Mouse (Mus musculus) CH12.LX (cell line): ENCODE results near the gene Meis3.

Source experiments
- CTCF ChIP-seq, 2 experiments: IDR thresholded peaks in 1 of 2; conservative IDR thresholded peaks in 1 of 2; 2 replicates each; pipeline ENCODE4 v1.5.1; 2011 to 2012; ENCODE audit warnings: low read depth in 2 of 2, low read length in 2 of 2, improper control_type of control experiment in 1 of 2, inconsistent platforms in 1 of 2, mild to moderate bottlenecking in 1 of 2, moderate library complexity in 1 of 2
- POLR2A ChIP-seq: IDR thresholded peaks from 2 replicates; pipeline ENCODE4 v1.6.1; 2011; ENCODE audit warnings: low read depth, mild to moderate bottlenecking, improper control_type of control experiment, low read length
- USF1 ChIP-seq: IDR thresholded peaks from 2 replicates; pipeline ENCODE4 v1.6.1; 2014; ENCODE audit warnings: low read depth, mild to moderate bottlenecking, inconsistent platforms, low read length, improper control_type of control experiment

DNA sequence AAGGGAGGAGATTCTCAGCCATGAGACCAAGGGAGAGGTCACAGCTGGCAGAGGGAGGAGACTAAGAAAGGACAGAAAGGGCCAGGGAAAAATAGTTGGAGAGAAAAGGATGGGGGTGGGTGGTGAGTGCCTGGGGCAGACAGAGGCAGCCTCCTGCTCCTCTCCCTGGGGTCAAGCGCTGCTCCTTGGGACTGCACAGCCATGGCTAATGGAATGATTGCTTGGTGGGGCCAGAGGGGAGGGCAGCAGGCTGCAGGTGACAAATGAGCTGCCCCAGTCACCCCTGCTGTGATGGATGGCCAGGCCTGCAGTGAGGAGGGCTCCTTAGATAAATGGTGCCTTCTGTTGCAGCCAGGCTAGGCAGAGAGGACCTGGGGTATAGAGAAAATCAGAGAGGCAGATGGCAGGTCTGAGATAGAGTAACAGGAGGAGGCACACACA lies 2.7 kb upstream of the Meis3 start:
- TF ChIP-seq CTCF (conservative IDR thresholded peaks at IDR 0.05 in 1 of 2, IDR thresholded peaks at IDR 0.05 in 1 of 2; ENCODE audit: low read depth in 2 of 2, low read length in 2 of 2): no peak
- no peak for TF ChIP-seq POLR2A
- no peak for TF ChIP-seq USF1
